Mouse (Mus musculus): ENCODE results near the gene Mrps34.

DNA sequence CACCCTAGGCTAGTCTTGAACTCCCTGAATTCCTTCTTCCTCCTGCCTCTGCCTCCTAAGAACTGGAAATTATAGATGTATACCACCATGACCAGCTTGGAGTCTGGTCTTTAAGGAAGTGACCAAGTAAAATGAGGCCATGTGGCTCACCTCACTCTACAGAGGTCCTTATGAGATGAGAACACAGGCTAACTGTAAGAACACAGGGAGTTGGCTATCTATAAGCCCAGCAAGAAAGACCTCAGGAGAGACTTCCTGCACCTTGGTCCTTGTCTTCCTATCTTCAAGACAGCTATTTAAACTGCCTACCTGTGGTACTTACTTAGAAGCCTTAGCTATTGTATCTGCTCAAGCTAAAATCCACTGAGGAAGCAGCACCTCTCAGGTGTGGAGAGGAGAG lies 19.1 kb downstream of the Mrps34 start:
- TF ChIP-seq POLR2A (IDR thresholded peaks at IDR 0.05; ENCODE audit: low read depth, low read length) (no peak), CTCF (IDR thresholded peaks at IDR 0.05; ENCODE audit: extremely low read depth, insufficient read depth, insufficient read length, insufficient replicate concordance) (no peak)
